13 mouse cellular contexts compared by ENCODE assay signal in genomic region chr2:170169062-170169461, GRCm38 (mm10). TPM values are rescaled to one million over a fixed set of nuclear protein-coding genes. Genes with fewer than 3 reads are reported as not detected.
DNase-seq lines count a peak whose midpoint lies in the region; ATAC-seq and TF ChIP-seq lines count a peak whose summit lies in the region.
"Had no signal": no experiment of that assay in that cellular context is flagged by ENCODE, and none has a peak within 500 bp of the region (broad histone marks: within the 10 kb centered on the region; RNA-seq: fewer than 3 reads in every experiment).

No protein-coding gene starts in this region.

- H3K4me1 ChIP-seq in liver, adult 2 months (ENCODE audit: control insufficient read depth, insufficient read depth, low read length): peaks cover 9% of the 10 kb centered on the region; the same call in 1 of the 2 replicates
- peaks cover 36% of the 10 kb centered on the region for H3K4me1 ChIP-seq in megakaryocyte, embryonic 14.5 days

- no peak for TF ChIP-seq POLR2A in liver, adult 2 months (IDR thresholded peaks at IDR 0.05; ENCODE audit: extremely low read depth, insufficient read depth, low read length)

- 0 out of 2 replicates have a peak, but pooled peaks cover 5% of the 10 kb centered on the region for H3K9me3 ChIP-seq in megakaryocyte, embryonic 14.5 days
- H3K9me3 ChIP-seq: forebrain, embryonic 10.5 days had no signal

- no peak overlapping the region for H3K9ac ChIP-seq in liver, adult 2 months (ENCODE audit: low read depth, low read length)

- peak; percentile 83 for ATAC-seq in CD4-positive, CD25-positive, alpha-beta regulatory T cell, adult 4 months
- peak; percentile 70 for ATAC-seq in common myeloid progenitor, adult 5-6 weeks (replicated peaks; ENCODE audit: low read depth, poor library complexity, severe bottlenecking)

- H3K79me2 ChIP-seq in liver, adult 2 months (ENCODE audit: control insufficient read depth, insufficient read depth, low read length): no peaks in the 10 kb centered on the region

- H3K27me3 ChIP-seq in liver, adult 2 months (ENCODE audit: control insufficient read depth, insufficient read depth, low read length): no peaks in the 10 kb centered on the region
- no peaks in the 10 kb centered on the region for H3K27me3 ChIP-seq in megakaryocyte, embryonic 14.5 days (replicated peaks)

- no peak overlapping the region for H3K4me3 ChIP-seq in liver, adult 2 months (ENCODE audit: insufficient read depth, low read depth, low read length)
- peak overlapping the region; percentile 74 for H3K4me3 ChIP-seq in megakaryocyte, embryonic 14.5 days (replicated peaks)
- H3K4me3 ChIP-seq: forebrain, embryonic 10.5 days; gastrocnemius, adult 2 months had no signal

- H3K36me3 ChIP-seq in liver, adult 2 months (ENCODE audit: control insufficient read depth, insufficient read depth, low read length): no peaks in the 10 kb centered on the region
- no peaks in the 10 kb centered on the region for H3K36me3 ChIP-seq in megakaryocyte, embryonic 14.5 days (replicated peaks; ENCODE audit: low read length)
- H3K36me3 ChIP-seq: forebrain, embryonic 10.5 days had no signal

- intact Hi-C loops in gastrocnemius, postnatal 36 days (cut with DNase I): no loop called here

- no peak for DNase-seq in liver, adult 2 months (ENCODE audit: extremely low read depth, low read depth, low spot score)
- no peak for DNase-seq in liver
- no peak for DNase-seq in right cerebral cortex, adult 2 months (ENCODE audit: low spot score in 2 of 2)
- DNase-seq in gastrocnemius, postnatal 36 days: no peak
- DNase-seq: cerebellum, adult 11 months; gastrocnemius, adult 2 months; lung, postnatal 36 days; spleen, adult 18-20 months; thymus, postnatal 36 days had no signal

- TF ChIP-seq CTCF in liver, adult 2 months (IDR thresholded peaks at IDR 0.05; ENCODE audit: low read depth, low read length): no peak

- 0 out of 2 replicates have a peak overlapping the region, but pooled peaks have one; percentile 23 for H3K27ac ChIP-seq in liver, adult 2 months (replicated peaks; ENCODE audit: insufficient read depth, low read depth, low read length)
- H3K27ac ChIP-seq: forebrain, embryonic 10.5 days; gastrocnemius, adult 2 months had no signal

RNA-seq across cellular contexts. Expression of gene Zfp217, which starts 21.2 kb away (rescaled TPM):
- total RNA-seq in liver, adult 2 months (2014; rRNA removed): 4.2 and 5.6 TPM in 2 replicates
- polyA plus RNA-seq in liver, adult 2 months (2012; rRNA removed): 2.4 and 2.9 TPM in 2 replicates
- polyA plus RNA-seq in CD4-positive, CD25-positive, alpha-beta regulatory T cell, adult 4 months (2017; shearing (Covaris generic)): 10 to 100 TPM in 1 of 2 experiments, 1 to 10 TPM in 1; 8.1 to 10.4 TPM
- 33.2 and 40.1 TPM in 2 replicates for total RNA-seq in common myeloid progenitor, adult 5-6 weeks (2017)
- polyA plus RNA-seq in megakaryocyte, embryonic 14.5 days (2012; ENCODE audit: insufficient read depth, low replicate concordance): 1.8 and 3.0 TPM in 2 replicates
- total RNA-seq in gastrocnemius, postnatal 36 days (2021): 1 to 10 TPM; 4.3 to 5.7 TPM
